Mouse (Mus musculus) liver, postnatal 0 days (tissue): Measurements from ENCODE around the gene Car7.

Experiments used
- CTCF ChIP-seq: sonication (generic); IDR thresholded peaks from 2 replicates; pipeline ENCODE4 v1.5.1; 2016; ENCODE audit warnings: antibody characterized with exemption, low read depth
- EP300 ChIP-seq: IDR thresholded peaks from 2 replicates; pipeline ENCODE4 v1.6.1; 2016; ENCODE audit warnings: antibody characterized with exemption, low read depth, mild to moderate bottlenecking

DNA sequence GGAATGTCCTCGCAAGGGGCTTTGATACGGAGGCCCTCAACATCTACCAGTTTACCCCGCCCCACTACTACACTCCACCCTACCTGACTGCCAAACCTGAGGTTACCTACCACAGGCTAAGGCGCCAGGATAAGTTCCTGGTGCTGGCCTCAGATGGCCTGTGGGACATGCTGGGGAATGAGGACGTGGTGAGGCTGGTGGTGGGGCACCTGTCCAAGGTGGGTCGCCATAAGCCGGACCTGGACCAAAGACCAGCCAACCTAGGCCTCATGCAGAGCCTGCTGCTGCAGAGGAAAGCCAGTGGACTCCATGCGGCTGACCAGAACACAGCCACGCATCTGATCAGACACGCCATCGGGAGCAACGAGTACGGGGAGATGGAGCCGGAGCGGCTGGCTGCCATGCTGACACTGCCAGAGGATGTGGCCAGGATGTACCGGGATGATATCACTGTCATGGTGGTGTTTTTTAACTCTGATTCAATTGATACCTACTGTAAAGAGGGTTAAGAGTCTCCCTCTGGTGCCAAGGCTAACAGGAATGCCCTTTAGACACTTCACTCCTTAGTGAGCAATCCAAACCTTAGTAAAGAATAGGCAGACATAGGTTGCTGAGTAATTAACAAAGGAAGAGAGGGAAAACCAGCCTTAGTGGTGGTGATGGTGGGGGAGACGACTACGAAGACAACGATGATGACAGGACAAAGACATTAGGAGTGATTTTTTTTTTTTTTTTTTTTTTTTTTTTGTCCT, 60.3 kb downstream of the Car7 start:
- TF ChIP-seq CTCF (no peak), EP300 (no peak)
